Mouse (Mus musculus): Measurements from ENCODE around the gene Lmtk3. TPM values are rescaled to one million over a fixed set of nuclear protein-coding genes. Genes with fewer than 3 reads are reported as not detected.

Gene Lmtk3
- polyA plus RNA-seq, 1 experiment from 2014 or later: 10.9 TPM

- Histone ChIP-seq H3K27ac (no peak overlapping the region), H3K4me2 (replicated peaks) (peak overlapping the region; percentile 60), H3K4me3 (peak overlapping the region; percentile 25), H3K4me1 (peaks cover 26% of the 10 kb centered on the region), H3K9ac (0 out of 2 replicates have a peak overlapping the region, but pooled peaks have one; percentile 17), H3K27me3 (replicated peaks) (peaks cover 8% of the 10 kb centered on the region), H3K9me3 (no peaks in the 10 kb centered on the region), H3K36me3 (peaks cover 31% of the 10 kb centered on the region)
- ATAC-seq (ENCODE audit: low FRiP score, low read depth): no peak
- WGBS: 5% methylated on average over 5 of the region's 5 CpGs
Measured at GRCm38 (mm10) chr7:45814841-45815240, 31.3 kb downstream of the Lmtk3 start.

DNA sequence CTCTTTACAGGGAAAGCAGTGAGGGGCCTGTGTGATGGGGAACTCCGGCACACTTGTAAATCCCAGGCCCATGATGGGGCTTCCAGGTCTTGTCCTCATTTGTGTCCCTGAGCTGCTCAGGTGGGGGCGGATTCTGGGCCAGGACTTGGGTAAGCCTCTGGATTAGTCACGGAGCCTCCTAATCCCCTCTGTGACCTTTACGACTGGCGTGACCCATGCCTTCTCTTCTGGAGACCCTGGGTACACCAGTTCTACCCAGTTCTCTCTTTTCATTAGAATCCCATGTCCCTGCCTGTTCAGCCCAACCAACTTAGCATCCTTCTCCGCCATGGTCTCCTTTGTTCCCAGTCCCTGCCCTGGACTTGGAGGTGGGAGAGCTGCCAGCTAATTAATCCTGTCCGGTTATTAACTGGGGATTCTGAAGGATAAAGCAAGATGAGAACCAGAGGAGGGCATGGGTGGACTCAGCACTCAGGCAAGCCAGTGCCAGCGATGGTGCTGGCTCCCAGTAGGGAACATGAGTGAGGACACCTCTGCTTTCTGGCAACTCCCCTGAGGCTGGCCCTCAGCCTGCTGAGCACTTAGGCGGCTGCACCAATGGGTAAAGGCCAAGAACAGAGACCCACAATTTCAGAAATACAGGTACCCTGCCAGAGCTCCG is 31.9 kb downstream of the Lmtk3 start:
- Histone ChIP-seq H3K4me2 (replicated peaks) (peak overlapping the region; percentile 60), H3K4me3 (peak overlapping the region; percentile 5; the same call in 1 of the 2 replicates), H3K4me1 (peaks cover 26% of the 10 kb centered on the region), H3K36me3 (peaks cover 25% of the 10 kb centered on the region), H3K27me3 (replicated peaks) (peaks cover 11% of the 10 kb centered on the region), H3K9ac (no peak overlapping the region), H3K27ac (no peak overlapping the region), H3K9me3 (no peaks in the 10 kb centered on the region)
- 54% methylated on average over 10 of the region's 10 CpGs for WGBS
- ATAC-seq (ENCODE audit: low FRiP score, low read depth): no peak

DNA sequence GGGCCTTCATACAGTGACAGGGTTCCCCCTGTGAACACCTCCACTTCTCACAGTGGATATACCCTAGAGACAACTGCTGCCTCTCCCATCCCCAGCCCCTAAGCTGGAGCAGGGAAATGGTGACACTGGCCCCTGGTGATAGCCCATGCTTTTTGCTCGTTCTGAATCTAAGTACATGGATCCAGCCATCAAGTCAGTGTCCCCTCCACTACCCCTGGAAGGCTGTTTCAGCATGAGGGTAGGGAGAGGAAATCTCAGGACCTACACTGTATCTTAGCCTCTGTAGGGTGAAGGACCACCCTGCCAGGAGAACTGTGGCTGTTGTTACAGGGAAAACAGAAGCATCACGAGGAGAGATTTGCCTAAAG is 32.4 kb downstream of the Lmtk3 start:
- Histone ChIP-seq H3K36me3 (peaks cover 20% of the 10 kb centered on the region), H3K27ac (no peak overlapping the region), H3K4me1 (peaks cover 26% of the 10 kb centered on the region), H3K9me3 (no peaks in the 10 kb centered on the region), H3K4me2 (replicated peaks) (no peak overlapping the region), H3K4me3 (peak overlapping the region; percentile 5; the same call in 1 of the 2 replicates), H3K27me3 (replicated peaks) (peaks cover 11% of the 10 kb centered on the region), H3K9ac (no peak overlapping the region)
- WGBS: 61% methylated on average over 2 of the region's 2 CpGs
- ATAC-seq (ENCODE audit: low FRiP score, low read depth): no peak

DNA sequence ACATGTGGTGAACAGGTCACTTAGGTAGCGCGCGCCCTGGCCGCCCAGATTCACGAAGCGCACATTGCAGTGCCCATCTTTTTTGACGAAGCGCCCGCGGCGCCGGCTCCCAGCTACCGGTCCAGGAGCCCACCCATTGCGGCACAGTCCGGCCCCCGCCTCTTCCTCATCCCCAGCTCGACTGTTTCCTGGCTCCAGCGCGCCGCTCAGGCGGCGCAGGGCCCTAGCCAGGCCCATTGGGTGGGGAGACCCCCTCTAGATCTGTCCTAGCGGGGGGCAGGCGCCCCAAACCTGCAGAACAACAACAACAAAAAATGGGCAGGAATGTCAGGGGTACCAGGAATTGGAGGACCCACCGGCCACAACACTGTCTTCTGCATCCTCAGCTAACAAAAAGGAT is 36.3 kb downstream of the Lmtk3 start:
- Histone ChIP-seq H3K4me1 (peaks cover 8% of the 10 kb centered on the region), H3K4me3 (no peak overlapping the region), H3K27me3 (replicated peaks) (peaks cover 11% of the 10 kb centered on the region), H3K27ac (no peak overlapping the region), H3K4me2 (replicated peaks) (peak overlapping the region; percentile 25), H3K9ac (no peak overlapping the region), H3K9me3 (no peaks in the 10 kb centered on the region), H3K36me3 (peaks cover 17% of the 10 kb centered on the region)
- WGBS: 8% methylated on average over 25 of the region's 25 CpGs
- no peak for ATAC-seq (ENCODE audit: low FRiP score, low read depth)

- ATAC-seq (ENCODE audit: low FRiP score, low read depth): no peak
- no peaks in the 10 kb centered on the region for H3K9me3 ChIP-seq
Measured at GRCm38 (mm10) chr7:45820913-45821312, 37.4 kb downstream of the Lmtk3 start.

GRCm38 (mm10) chr7:45824598-45824997 is 41.1 kb downstream of the Lmtk3 start, which contains the start of gene Kcnj14:
Gene Kcnj14 (minus strand): TSS chr7:45824782.
- H3K4me2 ChIP-seq (replicated peaks): no peak within 1 kb of the TSS
- peaks cover 57% of the 10 kb centered on the region for H3K36me3 ChIP-seq
- H3K9ac ChIP-seq: no peak within 1 kb of the TSS
- H3K4me1 ChIP-seq: peaks cover 2% of the 10 kb centered on the region
- H3K27me3 ChIP-seq (replicated peaks): peaks cover 5% of the 10 kb centered on the region
- no peak within 1 kb of the TSS for H3K27ac ChIP-seq
- no peak within 1 kb of the TSS for H3K4me3 ChIP-seq
- 79% methylated on average over 7 of the region's 7 CpGs for WGBS
- ATAC-seq (ENCODE audit: low FRiP score, low read depth): no peak
- no peaks in the 10 kb centered on the region for H3K9me3 ChIP-seq

More at GRCm38 (mm10) chr7:45820913-45821312, 37.4 kb downstream of the Lmtk3 start:
- peaks cover 28% of the 10 kb centered on the region for H3K36me3 ChIP-seq
- H3K9ac ChIP-seq: no peak overlapping the region
- no peak overlapping the region for H3K27ac ChIP-seq
- no peaks in the 10 kb centered on the region; the same call in 1 of the 2 replicates for H3K4me1 ChIP-seq
- H3K4me3 ChIP-seq: no peak overlapping the region
- H3K27me3 ChIP-seq (replicated peaks): peaks cover 11% of the 10 kb centered on the region
- H3K4me2 ChIP-seq (replicated peaks): no peak overlapping the region

- H3K27ac ChIP-seq: no peak overlapping the region
- H3K4me2 ChIP-seq (replicated peaks): no peak overlapping the region
- H3K4me1 ChIP-seq: peaks cover 8% of the 10 kb centered on the region
- no peak for ATAC-seq (ENCODE audit: low FRiP score, low read depth)
- H3K9ac ChIP-seq: no peak overlapping the region
- H3K36me3 ChIP-seq: peaks cover 57% of the 10 kb centered on the region
- H3K27me3 ChIP-seq (replicated peaks): peaks cover 4% of the 10 kb centered on the region
- H3K4me3 ChIP-seq: no peak overlapping the region
- no peaks in the 10 kb centered on the region for H3K9me3 ChIP-seq
- 91% methylated on average over 7 of the region's 7 CpGs for WGBS
Measured at GRCm38 (mm10) chr7:45826631-45827030, 43.1 kb downstream of the Lmtk3 start.

- ATAC-seq (ENCODE audit: low FRiP score, low read depth): peak; percentile 89
- WGBS: under 1% methylated on average over 35 of the region's 35 CpGs
Measured at GRCm38 (mm10) chr7:45830427-45831127, 47.0 kb downstream of the Lmtk3 start, which contains the start of gene Grwd1. Gene Grwd1 (minus strand): TSS chr7:45830944.

DNA sequence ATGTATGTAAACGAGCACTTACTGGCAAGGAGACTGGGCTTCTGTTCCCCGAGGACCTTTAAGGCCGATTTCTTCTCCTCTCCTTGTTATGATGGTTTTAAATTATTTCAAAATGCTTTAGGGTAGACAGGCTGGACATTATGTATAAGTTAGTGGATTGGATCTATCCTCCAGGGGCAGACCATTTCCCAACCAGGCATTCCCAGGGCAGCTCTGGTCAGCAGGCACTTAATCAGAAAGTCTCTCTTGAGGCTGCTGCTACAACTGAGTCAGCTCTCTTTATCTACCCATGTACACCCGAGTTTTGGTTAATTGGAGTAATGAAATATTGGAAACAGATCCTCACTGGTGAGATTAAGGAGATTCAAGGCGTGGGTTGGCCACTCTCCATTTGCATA is 47.6 kb downstream of the Lmtk3 start:
- H3K9ac ChIP-seq: no peak overlapping the region
- H3K4me1 ChIP-seq: peaks cover 27% of the 10 kb centered on the region
- peaks cover 27% of the 10 kb centered on the region for H3K36me3 ChIP-seq
- ATAC-seq (ENCODE audit: low FRiP score, low read depth): peak; percentile 46
- no peaks in the 10 kb centered on the region for H3K9me3 ChIP-seq
- H3K27me3 ChIP-seq (replicated peaks): peaks cover 47% of the 10 kb centered on the region
- H3K27ac ChIP-seq: 0 out of 2 replicates have a peak overlapping the region, but pooled peaks have one; percentile 17
- peak overlapping the region; percentile 84 for H3K4me2 ChIP-seq (replicated peaks)
- 14% methylated on average over 5 of the region's 5 CpGs for WGBS
- H3K4me3 ChIP-seq: peak overlapping the region; percentile 81

More at GRCm38 (mm10) chr7:45830427-45831127, 47.0 kb downstream of the Lmtk3 start, which contains the start of gene Grwd1:
- Histone ChIP-seq H3K27ac (0 out of 2 replicates have a peak within 1 kb of the TSS, but pooled peaks have one; percentile 17), H3K4me1 (peaks cover 27% of the 10 kb centered on the region), H3K36me3 (peaks cover 32% of the 10 kb centered on the region), H3K27me3 (replicated peaks) (peaks cover 44% of the 10 kb centered on the region), H3K9ac (peak within 1 kb of the TSS; percentile 56), H3K4me2 (replicated peaks) (peak within 1 kb of the TSS; percentile 84), H3K4me3 (peak within 1 kb of the TSS; percentile 81), H3K9me3 (no peaks in the 10 kb centered on the region)

DNA sequence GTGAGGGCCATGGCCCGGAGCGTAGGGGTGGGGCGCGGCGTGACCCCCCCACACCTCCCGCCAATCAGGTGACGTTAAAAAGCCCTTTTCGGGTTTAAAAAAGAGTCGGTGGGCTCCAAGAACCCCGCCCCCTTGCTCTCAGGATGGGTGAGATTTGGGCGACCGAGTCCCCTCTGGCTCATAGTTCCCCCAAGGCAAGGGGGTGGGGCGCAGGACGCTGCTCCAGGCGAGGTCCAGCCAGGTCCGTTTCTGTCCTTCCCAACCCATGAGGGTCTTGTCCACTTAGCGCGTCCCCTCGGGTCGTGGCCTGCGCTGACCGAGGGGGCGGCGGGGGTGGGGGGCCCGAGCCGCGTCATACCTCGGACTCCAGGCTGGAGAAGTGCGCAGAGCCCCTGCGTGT is 48.9 kb downstream of the Lmtk3 start:
- Histone ChIP-seq H3K9me3 (no peaks in the 10 kb centered on the region), H3K9ac (no peak overlapping the region), H3K27me3 (replicated peaks) (peaks cover 51% of the 10 kb centered on the region), H3K4me1 (peaks cover 27% of the 10 kb centered on the region), H3K4me2 (replicated peaks) (peak overlapping the region; percentile 56), H3K36me3 (peaks cover 14% of the 10 kb centered on the region), H3K27ac (no peak overlapping the region), H3K4me3 (peak overlapping the region; percentile 35)
- ATAC-seq (ENCODE audit: low FRiP score, low read depth): no peak
- 9% methylated on average over 30 of the region's 30 CpGs for WGBS

DNA sequence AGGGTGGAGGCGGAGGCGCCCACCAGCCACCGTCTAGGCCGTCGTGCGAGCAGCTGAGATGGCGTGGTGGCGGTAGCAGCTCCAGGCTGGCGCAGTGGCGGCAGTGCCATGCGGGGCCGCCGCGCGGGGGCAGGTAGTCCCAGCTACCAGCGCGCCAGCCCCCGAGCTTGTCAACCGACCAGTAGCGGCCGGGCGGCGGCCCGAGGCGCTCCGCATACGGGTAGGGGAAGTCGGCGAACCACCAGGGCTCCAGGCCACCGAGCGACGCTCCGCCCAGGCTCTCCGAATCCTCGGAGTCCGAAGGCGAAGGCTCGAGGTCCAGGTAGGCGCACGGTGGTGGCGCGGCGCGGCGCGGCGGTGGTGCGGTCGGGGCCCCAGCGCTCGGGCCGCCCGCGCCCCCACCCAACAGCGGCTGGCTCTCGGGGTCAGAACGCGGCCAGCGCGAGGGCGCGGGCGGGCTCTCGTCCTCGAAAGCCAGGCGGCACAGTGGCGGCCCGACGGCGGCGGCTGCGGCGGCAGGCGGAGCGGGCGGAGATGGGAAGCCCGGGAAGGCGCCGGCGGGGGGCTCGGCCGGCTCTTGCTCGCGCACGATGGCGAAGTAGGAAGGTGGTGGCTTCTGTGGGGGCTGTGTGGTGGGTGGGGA is 49.7 kb downstream of the Lmtk3 start:
- Histone ChIP-seq H3K27me3 (replicated peaks) (peaks cover 51% of the 10 kb centered on the region), H3K36me3 (peaks cover 6% of the 10 kb centered on the region; the same call in 1 of the 2 replicates)
- 2% methylated on average over 84 of the region's 86 CpGs for WGBS

DNA sequence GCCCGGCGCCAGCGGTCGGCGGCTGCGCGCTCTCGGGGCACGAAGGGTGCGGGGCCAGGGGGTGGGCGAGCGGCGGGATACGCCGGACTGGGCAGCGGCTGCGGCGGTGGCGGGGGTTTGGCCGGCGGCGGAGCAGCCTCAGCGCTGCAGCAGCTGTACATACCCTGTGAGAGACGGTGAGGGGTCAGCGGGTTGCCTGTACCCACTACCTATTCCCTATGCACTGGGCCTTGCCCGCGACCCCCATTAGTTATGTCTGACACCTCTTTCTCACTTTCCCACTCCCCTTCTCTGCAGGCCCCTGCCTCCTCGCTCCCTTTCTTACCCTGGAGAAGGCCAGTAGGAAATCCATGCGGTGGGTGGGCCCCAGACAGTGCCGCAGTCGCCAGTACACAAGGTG is 50.4 kb downstream of the Lmtk3 start:
- Histone ChIP-seq H3K27me3 (replicated peaks) (peaks cover 51% of the 10 kb centered on the region), H3K4me3 (peak overlapping the region; percentile 35), H3K9me3 (no peaks in the 10 kb centered on the region), H3K9ac (0 out of 2 replicates have a peak overlapping the region, but pooled peaks have one; percentile 40), H3K4me1 (peaks cover 27% of the 10 kb centered on the region), H3K4me2 (replicated peaks) (peak overlapping the region; percentile 56), H3K27ac (no peak overlapping the region), H3K36me3 (no peaks in the 10 kb centered on the region)
- no peak for ATAC-seq (ENCODE audit: low FRiP score, low read depth)
- whole genome bisulfite sequencing: 4% methylated on average over 23 of the region's 31 CpGs

More for the DNA sequence above, 49.7 kb downstream of the Lmtk3 start:
- Histone ChIP-seq H3K9me3 (no peaks in the 10 kb centered on the region), H3K4me2 (replicated peaks) (peak overlapping the region; percentile 56), H3K27ac (no peak overlapping the region), H3K4me1 (peaks cover 27% of the 10 kb centered on the region), H3K9ac (peak overlapping the region; percentile 40), H3K4me3 (peak overlapping the region; percentile 35)
- ATAC-seq (ENCODE audit: low FRiP score, low read depth): no peak
